Mouse (Mus musculus): Measurements from ENCODE around the gene Brpf1. TPM values are rescaled to one million over a fixed set of nuclear protein-coding genes. Genes with fewer than 3 reads are reported as not detected.

Brpf1 gene
- polyA plus RNA-seq (2015; fragmentation: Nextera tagmentation; extraction: Ambion mirVana): 6.6 and 7.6 TPM in 2 replicates

DNA sequence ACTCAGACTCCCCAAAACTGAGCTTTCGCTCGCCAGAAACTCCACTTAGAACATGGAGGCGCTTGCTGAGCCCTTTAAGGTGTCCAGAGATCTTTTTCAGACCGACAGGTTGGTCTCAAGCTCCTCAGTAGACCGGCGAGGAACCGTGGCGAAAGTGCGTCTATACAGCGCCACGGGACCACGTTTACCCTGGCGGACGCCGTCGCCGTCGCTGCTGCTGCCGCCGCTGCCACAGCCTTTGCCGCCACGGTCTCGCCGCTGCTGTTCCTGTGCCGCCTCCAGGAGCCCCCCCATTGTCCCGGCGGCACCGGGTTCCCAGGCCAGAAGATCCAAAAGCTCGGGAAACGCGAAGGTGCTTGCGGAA is at the start of gene Brpf1:
Gene Brpf1 (plus strand): TSS at position 152 of the 364 bp plus-strand sequence.

DNA sequence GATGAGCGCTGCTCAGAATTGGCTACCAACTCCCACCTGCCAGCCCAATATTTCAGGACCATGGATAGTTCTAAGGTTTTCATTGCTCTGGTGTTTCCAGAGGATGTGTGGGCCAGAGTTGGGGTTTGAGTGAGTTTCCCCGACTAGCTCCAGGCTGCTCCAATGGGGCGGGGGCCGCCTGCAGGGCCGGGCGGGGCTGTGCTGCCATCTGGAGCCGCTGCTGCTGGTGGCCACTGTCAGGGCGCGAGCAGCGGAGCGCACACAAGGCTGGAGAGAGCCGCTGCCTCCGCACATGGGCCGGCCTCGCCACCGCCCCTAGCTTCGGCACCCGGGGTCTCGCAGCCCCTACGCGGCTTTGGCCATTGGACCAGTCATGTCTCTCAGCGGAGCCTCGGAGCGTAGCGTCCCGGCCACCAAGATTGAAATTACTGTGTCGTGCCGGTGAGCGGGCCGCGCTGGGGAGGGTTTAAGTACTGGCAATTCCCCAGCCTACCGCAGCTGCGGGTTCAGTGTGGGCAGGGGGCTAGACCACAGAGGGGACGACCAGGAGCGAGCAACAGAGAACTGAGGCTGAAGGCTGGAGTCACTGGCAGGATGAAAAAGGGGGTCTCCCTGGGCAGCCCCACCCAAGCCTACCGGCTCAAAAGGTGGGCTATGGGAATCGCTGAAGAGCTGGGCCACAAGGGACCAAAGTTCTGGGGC is 24.7 kb upstream of the Brpf1 start, which contains the start of gene Cpne9:
Gene Cpne9 (plus strand): TSS at position 207 of the 702 bp plus-strand sequence.

DNA sequence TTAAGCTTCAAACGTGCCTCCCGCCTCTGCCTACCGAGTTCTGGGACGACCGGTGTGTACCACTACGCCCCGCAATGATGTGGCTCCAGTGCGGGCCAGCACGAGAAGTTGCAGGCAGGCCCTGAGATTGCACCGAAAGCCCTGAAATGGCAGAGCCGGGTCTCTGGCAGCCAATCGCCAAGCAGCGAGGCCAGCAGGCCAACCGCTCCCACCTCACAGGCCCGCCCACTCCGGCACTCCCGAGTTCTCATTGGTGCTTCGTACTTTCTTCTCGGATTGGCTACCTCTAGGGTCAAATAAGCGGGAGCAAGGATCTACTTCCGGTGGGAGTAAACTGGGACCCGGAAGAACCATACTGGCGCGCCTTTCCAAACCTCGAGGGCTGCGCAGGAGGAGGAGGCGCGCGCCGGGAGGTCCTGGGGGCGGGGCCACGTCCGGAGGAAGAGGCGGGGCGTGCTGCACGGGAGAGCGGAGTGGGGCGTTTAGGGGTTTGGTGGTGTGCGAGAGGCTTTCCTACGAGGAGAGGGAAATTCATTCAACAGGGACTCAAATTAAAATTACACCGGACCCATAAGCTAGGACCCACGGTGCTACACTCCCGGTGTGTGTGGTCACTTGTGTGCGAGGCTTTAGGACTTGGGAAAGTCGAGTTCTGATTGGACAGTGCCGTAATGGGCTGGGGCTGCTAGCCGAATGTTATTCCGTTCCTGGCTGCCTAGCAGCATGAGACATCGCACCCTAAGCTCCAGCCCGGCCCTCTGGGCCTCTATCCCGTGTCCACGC is 19.8 kb downstream of the Brpf1 start, which contains the start of gene Ogg1:
Gene Ogg1 (plus strand): TSS at position 440 of the 783 bp plus-strand sequence.

DNA sequence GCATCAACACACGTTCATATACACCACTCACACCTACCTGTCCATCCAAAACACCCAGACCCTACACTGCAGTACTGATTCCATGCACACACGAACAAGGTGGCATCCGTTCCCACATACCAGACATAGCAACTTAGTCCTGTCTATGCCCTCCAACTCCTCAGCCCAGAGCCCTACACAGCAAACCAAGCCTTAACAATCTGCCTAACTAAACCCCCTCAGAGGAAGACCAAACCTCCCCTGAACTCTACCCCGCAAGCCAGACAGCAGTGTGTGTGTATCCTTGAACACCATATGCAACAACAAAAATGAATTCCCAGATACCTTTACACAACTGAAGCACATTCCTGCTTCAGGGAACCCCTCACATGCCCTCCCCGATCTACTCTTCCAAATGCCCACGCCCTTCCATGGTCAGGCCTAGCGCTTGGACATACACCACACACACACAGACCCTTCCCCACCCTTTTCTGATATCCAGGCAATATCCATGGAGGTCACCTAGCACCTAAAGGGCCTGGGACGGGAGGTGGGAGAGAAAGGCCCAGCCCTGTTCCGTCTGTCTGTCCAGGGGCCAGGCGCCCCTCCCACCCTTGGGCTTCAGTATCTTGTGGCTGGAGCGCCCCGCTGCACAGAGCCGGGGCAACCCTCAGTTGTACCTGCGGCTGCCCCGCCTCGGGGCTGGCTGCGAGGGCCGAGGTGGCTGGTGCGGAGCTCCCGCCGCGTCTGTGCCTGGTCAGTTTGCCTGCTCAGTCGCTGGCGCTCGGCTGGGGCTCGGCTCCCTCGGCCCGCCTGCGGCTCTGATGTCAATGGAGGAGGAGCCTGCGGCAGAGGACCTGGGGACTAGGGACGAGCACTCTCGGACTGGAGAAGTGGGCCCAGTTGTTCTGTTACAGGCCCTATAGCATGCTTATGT is 36.5 kb downstream of the Brpf1 start, which contains the start of gene Camk1:
Gene Camk1 (minus strand): TSS at position 808 of the 916 bp plus-strand sequence.

Other genes with a start within 250 kb of the Brpf1 start
- gene Setd5, start 229.8 kb upstream of the Brpf1 start, polyA plus RNA-seq (2015; fragmentation: Nextera tagmentation; extraction: Ambion mirVana): 32.4 and 33.3 TPM in 2 replicates
- 0.26 and 0.29 TPM in 2 replicates for gene Lhfpl4, start 111.8 kb upstream of the Brpf1 start, polyA plus RNA-seq (2015; fragmentation: Nextera tagmentation; extraction: Ambion mirVana)
- gene Mtmr14, start 69.3 kb upstream of the Brpf1 start, polyA plus RNA-seq (2015; fragmentation: Nextera tagmentation; extraction: Ambion mirVana): 17.4 and 17.6 TPM in 2 replicates
- 0.09 and 0.10 TPM in 2 replicates for gene Cpne9, start 24.8 kb upstream of the Brpf1 start, polyA plus RNA-seq (2015; fragmentation: Nextera tagmentation; extraction: Ambion mirVana)
- gene Ogg1, start 19.8 kb downstream of the Brpf1 start, polyA plus RNA-seq (2015; fragmentation: Nextera tagmentation; extraction: Ambion mirVana): 6.9 and 7.9 TPM in 2 replicates
- gene Camk1, start 36.8 kb downstream of the Brpf1 start, polyA plus RNA-seq (2015; fragmentation: Nextera tagmentation; extraction: Ambion mirVana): 58.2 and 77.7 TPM in 2 replicates
- 32.0 and 32.4 TPM in 2 replicates for gene Tada3, start 70.7 kb downstream of the Brpf1 start, polyA plus RNA-seq (2015; fragmentation: Nextera tagmentation; extraction: Ambion mirVana)
- 179 and 222 TPM in 2 replicates for gene Arpc4, start 71.0 kb downstream of the Brpf1 start, polyA plus RNA-seq (2015; fragmentation: Nextera tagmentation; extraction: Ambion mirVana)
- gene Ttll3, start 82.1 kb downstream of the Brpf1 start, polyA plus RNA-seq (2015; fragmentation: Nextera tagmentation; extraction: Ambion mirVana): 1.4 and 2.5 TPM in 2 replicates
- 21.7 and 28.6 TPM in 2 replicates for gene Rpusd3, start 112.2 kb downstream of the Brpf1 start, polyA plus RNA-seq (2015; fragmentation: Nextera tagmentation; extraction: Ambion mirVana)
- 8.3 and 223 TPM in 2 replicates for gene Cidec, start 128.6 kb downstream of the Brpf1 start, polyA plus RNA-seq (2015; fragmentation: Nextera tagmentation; extraction: Ambion mirVana)
- 63.9 and 64.1 TPM in 2 replicates for gene Jagn1, start 135.4 kb downstream of the Brpf1 start, polyA plus RNA-seq (2015; fragmentation: Nextera tagmentation; extraction: Ambion mirVana)
- 1.9 and 2.3 TPM in 2 replicates for gene Il17re, start 151.3 kb downstream of the Brpf1 start, polyA plus RNA-seq (2015; fragmentation: Nextera tagmentation; extraction: Ambion mirVana)
- 12.8 and 17.1 TPM in 2 replicates for gene Il17rc, start 164.3 kb downstream of the Brpf1 start, polyA plus RNA-seq (2015; fragmentation: Nextera tagmentation; extraction: Ambion mirVana)
- 25.2 and 33.4 TPM in 2 replicates for gene Creld1, start 176.2 kb downstream of the Brpf1 start, polyA plus RNA-seq (2015; fragmentation: Nextera tagmentation; extraction: Ambion mirVana)
- gene Prrt3, start 194.8 kb downstream of the Brpf1 start, polyA plus RNA-seq (2015; fragmentation: Nextera tagmentation; extraction: Ambion mirVana): 0.41 and 0.55 TPM in 2 replicates
- gene Emc3, start 224.5 kb downstream of the Brpf1 start, polyA plus RNA-seq (2015; fragmentation: Nextera tagmentation; extraction: Ambion mirVana): 61.7 and 73.1 TPM in 2 replicates
- 1.5 and 1.7 TPM in 2 replicates for gene Fancd2, start 224.5 kb downstream of the Brpf1 start, polyA plus RNA-seq (2015; fragmentation: Nextera tagmentation; extraction: Ambion mirVana)